Mouse (Mus musculus): Measurements from ENCODE around the gene Rasef. TPM values are rescaled to one million over a fixed set of nuclear protein-coding genes. Genes with fewer than 3 reads are reported as not detected.

Gene Rasef
- polyA plus RNA-seq, 1 experiment, result not detected

DNA sequence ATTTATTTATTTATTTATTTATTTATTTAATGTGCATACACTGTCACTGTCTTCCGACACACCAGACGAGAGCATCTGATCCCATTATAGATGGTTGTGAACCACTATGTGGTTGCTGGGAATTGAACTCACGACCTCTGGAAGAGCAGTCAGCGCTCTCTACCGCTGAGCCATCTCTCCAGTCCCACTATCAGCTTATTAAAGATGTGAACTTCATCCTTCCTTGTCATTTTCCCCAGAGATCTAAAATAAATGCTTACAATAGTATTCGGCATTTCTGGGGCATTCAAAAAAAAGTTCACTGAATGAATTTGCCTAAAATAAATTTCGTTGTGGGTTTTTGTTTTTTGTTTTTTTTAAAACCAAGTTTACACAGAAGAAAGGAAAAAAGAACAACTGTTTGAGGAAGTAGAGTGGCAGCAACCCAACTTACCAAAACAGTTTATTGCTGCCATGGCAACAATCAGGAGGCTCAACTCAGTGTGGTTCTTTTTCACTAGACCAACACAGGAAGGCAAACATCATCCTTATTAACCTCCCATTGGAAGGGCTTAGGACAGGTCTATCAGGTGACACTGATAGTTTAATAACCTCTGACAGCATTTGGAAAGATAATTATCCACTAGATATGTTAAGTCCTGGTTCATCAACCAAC is 2.6 kb downstream of the Rasef start:
- Histone ChIP-seq H3K4me2 (ENCODE audit: low read depth) (no peak overlapping the region), H3K4me3 (no peak overlapping the region), H3K27me3 (ENCODE audit: control insufficient read depth, insufficient read depth, insufficient read length) (no peaks in the 10 kb centered on the region), H3K36me3 (ENCODE audit: control insufficient read depth, insufficient read depth) (no peaks in the 10 kb centered on the region), H3K79me2 (ENCODE audit: control insufficient read depth, insufficient read depth) (no peaks in the 10 kb centered on the region), H3ac (ENCODE audit: control insufficient read depth, insufficient read length) (no peak overlapping the region)
- TF ChIP-seq MYOG (IDR thresholded peaks at IDR 0.05; ENCODE audit: control insufficient read depth in 1 of 3, insufficient read depth in 1 of 3, insufficient read length in 2 of 3, low read depth in 2 of 3) (no peak), MAX (IDR thresholded peaks at IDR 0.05; ENCODE audit: low read depth) (no peak), POLR2AphosphoS2 (IDR thresholded peaks at IDR 0.05; ENCODE audit: insufficient read length, low read depth) (no peak), TCF3 (IDR thresholded peaks at IDR 0.05; ENCODE audit: insufficient read length, low read depth) (no peak), CEBPB (IDR thresholded peaks at IDR 0.05; ENCODE audit: insufficient read depth, poor library complexity, severe bottlenecking) (no peak), SRF (IDR thresholded peaks at IDR 0.05; ENCODE audit: control insufficient read depth, insufficient read length, low read depth) (no peak), MYOD1 (IDR thresholded peaks at IDR 0.05; ENCODE audit: control insufficient read depth in 1 of 3, insufficient read length in 2 of 3, low read depth in 2 of 3) (no peak), TCF12 (IDR thresholded peaks at IDR 0.05; ENCODE audit: insufficient read depth, poor library complexity, severe bottlenecking) (no peak), POLR2A (IDR thresholded peaks at IDR 0.05; ENCODE audit: insufficient read length, low read depth) (no peak), REST (IDR thresholded peaks at IDR 0.05; ENCODE audit: insufficient read depth, insufficient read length) (no peak), USF1 (IDR thresholded peaks at IDR 0.05; ENCODE audit: low read depth) (no peak), E2F4 (IDR thresholded peaks at IDR 0.05; ENCODE audit: insufficient read depth) (no peak)

DNA sequence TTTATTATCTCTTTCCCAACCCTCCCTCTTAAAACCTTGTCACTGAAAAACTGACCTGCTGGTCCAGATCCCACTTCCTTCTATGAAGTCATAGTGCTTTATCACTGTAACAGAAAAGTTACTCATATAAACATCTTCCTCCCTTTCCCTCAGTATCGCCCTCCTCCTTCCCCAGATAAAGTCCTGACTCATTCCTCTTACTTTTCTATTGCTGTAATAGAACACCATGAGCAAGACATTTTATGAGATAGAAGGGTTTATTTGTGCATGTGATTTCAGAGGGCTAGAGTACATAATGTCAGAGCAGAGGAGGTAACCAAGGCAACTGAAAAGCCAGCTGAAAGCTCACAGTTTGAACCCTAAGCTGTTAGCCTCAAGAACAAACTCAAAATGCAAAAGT is 6.6 kb downstream of the Rasef start:
- H3ac ChIP-seq (ENCODE audit: control insufficient read depth, insufficient read length), result no peak overlapping the region
- no peaks in the 10 kb centered on the region for H3K27me3 ChIP-seq (ENCODE audit: control insufficient read depth, insufficient read depth, insufficient read length)
- no peak for TF ChIP-seq MYOD1 (IDR thresholded peaks at IDR 0.05; ENCODE audit: control insufficient read depth in 1 of 3, insufficient read length in 2 of 3, low read depth in 2 of 3)
- no peak for TF ChIP-seq MAX (IDR thresholded peaks at IDR 0.05; ENCODE audit: low read depth)
- TF ChIP-seq TCF12 (IDR thresholded peaks at IDR 0.05; ENCODE audit: insufficient read depth, poor library complexity, severe bottlenecking), result no peak
- no peak for TF ChIP-seq REST (IDR thresholded peaks at IDR 0.05; ENCODE audit: insufficient read depth, insufficient read length)
- no peak for TF ChIP-seq E2F4 (IDR thresholded peaks at IDR 0.05; ENCODE audit: insufficient read depth)
- H3K4me3 ChIP-seq, result no peak overlapping the region
- H3K4me2 ChIP-seq (ENCODE audit: low read depth), result no peak overlapping the region
- no peaks in the 10 kb centered on the region for H3K79me2 ChIP-seq (ENCODE audit: control insufficient read depth, insufficient read depth)
- no peaks in the 10 kb centered on the region for H3K36me3 ChIP-seq (ENCODE audit: control insufficient read depth, insufficient read depth)

DNA sequence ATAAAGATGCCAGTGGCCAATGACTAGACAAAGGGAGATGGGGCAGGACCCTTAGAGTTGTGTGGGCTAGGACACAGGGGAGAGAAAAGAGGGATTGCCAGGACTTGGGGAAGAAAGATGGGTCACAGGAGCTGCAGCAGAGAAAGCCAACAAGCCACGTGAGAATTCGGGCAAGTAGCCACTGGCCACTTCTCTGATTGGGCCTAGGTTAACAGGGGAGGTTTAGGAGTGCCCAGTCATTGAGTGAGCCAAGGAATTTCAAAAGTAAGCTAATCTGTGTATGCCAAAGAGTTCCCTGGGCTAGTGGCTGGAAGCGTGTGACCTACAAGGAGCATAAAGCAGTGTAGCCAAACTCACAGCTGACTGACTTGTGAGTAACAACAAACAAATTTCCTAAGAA is 9.7 kb downstream of the Rasef start:
- Histone ChIP-seq H3K4me2 (ENCODE audit: low read depth) (no peak overlapping the region), H3K36me3 (ENCODE audit: control insufficient read depth, insufficient read depth) (no peaks in the 10 kb centered on the region), H3ac (ENCODE audit: control insufficient read depth, insufficient read length) (no peak overlapping the region), H3K27me3 (ENCODE audit: control insufficient read depth, insufficient read depth, insufficient read length) (no peaks in the 10 kb centered on the region), H3K79me2 (ENCODE audit: control insufficient read depth, insufficient read depth) (no peaks in the 10 kb centered on the region), H3K4me3 (no peak overlapping the region)
- TF ChIP-seq CEBPB (IDR thresholded peaks at IDR 0.05; ENCODE audit: insufficient read depth, poor library complexity, severe bottlenecking), result no peak
- TF ChIP-seq USF1 (IDR thresholded peaks at IDR 0.05; ENCODE audit: low read depth), result no peak
- TF ChIP-seq MAX (IDR thresholded peaks at IDR 0.05; ENCODE audit: low read depth), result no peak
- TF ChIP-seq POLR2AphosphoS2 (IDR thresholded peaks at IDR 0.05; ENCODE audit: insufficient read length, low read depth), result no peak
- no peak for TF ChIP-seq E2F4 (IDR thresholded peaks at IDR 0.05; ENCODE audit: insufficient read depth)
- TF ChIP-seq POLR2A (IDR thresholded peaks at IDR 0.05; ENCODE audit: insufficient read length, low read depth), result no peak
- no peak for TF ChIP-seq REST (IDR thresholded peaks at IDR 0.05; ENCODE audit: insufficient read depth, insufficient read length)
- TF ChIP-seq TCF12 (IDR thresholded peaks at IDR 0.05; ENCODE audit: insufficient read depth, poor library complexity, severe bottlenecking), result no peak
- TF ChIP-seq MYOG (IDR thresholded peaks at IDR 0.05; ENCODE audit: control insufficient read depth in 1 of 3, insufficient read depth in 1 of 3, insufficient read length in 2 of 3, low read depth in 2 of 3), result no peak

DNA sequence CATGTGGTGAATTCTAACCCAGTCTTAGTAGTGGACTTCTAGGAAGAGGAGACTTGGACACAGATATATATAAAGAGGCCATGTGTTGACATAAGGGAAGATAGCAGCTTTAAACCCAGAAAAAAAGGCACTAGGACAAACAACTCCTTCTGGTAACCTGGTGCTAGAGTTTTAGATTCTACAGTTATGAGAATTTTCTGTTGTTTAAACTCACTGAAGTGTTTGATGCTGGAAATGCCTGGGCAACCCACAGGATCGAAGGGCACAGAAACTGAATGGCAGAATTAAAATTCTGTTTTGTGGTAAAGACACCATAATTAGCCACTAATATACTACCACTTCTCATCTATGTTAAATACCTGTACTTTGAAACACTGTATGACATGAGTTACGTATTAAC is 15.5 kb downstream of the Rasef start:
- Histone ChIP-seq H3K79me2 (ENCODE audit: control insufficient read depth, insufficient read depth) (no peaks in the 10 kb centered on the region), H3K36me3 (ENCODE audit: control insufficient read depth, insufficient read depth) (no peaks in the 10 kb centered on the region), H3K4me3 (no peak overlapping the region), H3K4me2 (ENCODE audit: low read depth) (no peak overlapping the region), H3ac (ENCODE audit: control insufficient read depth, insufficient read length) (no peak overlapping the region), H3K27me3 (ENCODE audit: control insufficient read depth, insufficient read depth, insufficient read length) (no peaks in the 10 kb centered on the region)
- TF ChIP-seq USF1 (IDR thresholded peaks at IDR 0.05; ENCODE audit: low read depth) (no peak), MAX (IDR thresholded peaks at IDR 0.05; ENCODE audit: low read depth) (no peak), E2F4 (IDR thresholded peaks at IDR 0.05; ENCODE audit: insufficient read depth) (no peak), SRF (IDR thresholded peaks at IDR 0.05; ENCODE audit: control insufficient read depth, insufficient read length, low read depth) (no peak), MYOD1 (IDR thresholded peaks at IDR 0.05; ENCODE audit: control insufficient read depth in 1 of 3, insufficient read length in 2 of 3, low read depth in 2 of 3) (no peak)

DNA sequence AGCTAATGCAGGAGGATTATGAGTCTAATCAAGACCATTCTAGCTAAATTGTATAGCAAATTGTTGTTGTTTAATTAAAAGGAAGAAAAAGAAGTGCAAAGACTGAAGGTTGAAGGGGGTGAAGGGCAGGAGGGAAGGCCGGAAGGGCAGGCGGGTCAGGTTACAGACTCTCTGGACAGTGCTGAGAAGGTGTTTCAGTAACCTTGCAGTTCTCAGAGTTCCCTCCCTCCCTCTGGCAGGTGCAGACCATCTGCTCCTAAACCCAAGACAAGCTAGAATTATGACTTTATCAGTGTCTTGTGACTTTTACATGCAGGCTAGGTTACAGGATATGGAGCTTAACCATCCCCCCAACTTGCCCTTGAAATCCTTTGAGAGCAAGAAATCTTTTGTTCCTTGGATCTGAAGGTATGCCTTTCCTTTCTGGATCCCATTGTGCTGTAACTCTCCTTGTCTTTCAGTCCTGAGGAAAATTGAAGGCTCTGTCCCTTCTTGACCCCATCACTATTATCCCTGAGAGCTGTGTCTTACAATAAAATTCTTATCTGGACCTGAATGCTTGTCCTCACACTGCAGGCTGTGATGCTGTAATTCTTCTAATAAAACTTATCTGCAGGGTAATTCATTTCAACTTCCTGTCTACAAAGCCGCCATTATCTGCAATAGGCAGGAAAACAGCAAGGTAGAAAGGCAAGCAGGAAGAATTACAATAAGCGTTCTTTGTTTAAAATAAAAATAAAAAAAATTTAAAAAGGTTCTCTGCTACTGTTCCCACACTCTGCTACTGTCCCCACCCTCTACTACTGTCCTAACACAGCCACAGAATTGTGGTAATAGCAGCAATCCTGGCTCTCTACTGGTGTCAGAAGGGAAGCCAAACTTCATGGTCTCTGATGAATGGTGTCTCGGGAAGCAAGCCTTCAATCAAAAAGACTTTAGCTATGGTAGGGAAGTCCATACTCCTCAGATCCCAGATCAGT is 16.7 kb downstream of the Rasef start:
- no peak for TF ChIP-seq POLR2A (IDR thresholded peaks at IDR 0.05; ENCODE audit: insufficient read length, low read depth)
- no peak for TF ChIP-seq MYOG (IDR thresholded peaks at IDR 0.05; ENCODE audit: control insufficient read depth in 1 of 3, insufficient read depth in 1 of 3, insufficient read length in 2 of 3, low read depth in 2 of 3)
- no peak for TF ChIP-seq CEBPB (IDR thresholded peaks at IDR 0.05; ENCODE audit: insufficient read depth, poor library complexity, severe bottlenecking)
- no peak for TF ChIP-seq MAX (IDR thresholded peaks at IDR 0.05; ENCODE audit: low read depth)
- TF ChIP-seq SRF (IDR thresholded peaks at IDR 0.05; ENCODE audit: control insufficient read depth, insufficient read length, low read depth), result no peak
- TF ChIP-seq USF1 (IDR thresholded peaks at IDR 0.05; ENCODE audit: low read depth), result no peak
- no peak for TF ChIP-seq POLR2AphosphoS2 (IDR thresholded peaks at IDR 0.05; ENCODE audit: insufficient read length, low read depth)
- no peak for TF ChIP-seq REST (IDR thresholded peaks at IDR 0.05; ENCODE audit: insufficient read depth, insufficient read length)
- no peak for TF ChIP-seq TCF3 (IDR thresholded peaks at IDR 0.05; ENCODE audit: insufficient read length, low read depth)
- TF ChIP-seq MYOD1 (IDR thresholded peaks at IDR 0.05; ENCODE audit: control insufficient read depth in 1 of 3, insufficient read length in 2 of 3, low read depth in 2 of 3), result no peak
- no peak for TF ChIP-seq TCF12 (IDR thresholded peaks at IDR 0.05; ENCODE audit: insufficient read depth, poor library complexity, severe bottlenecking)
- no peak for TF ChIP-seq E2F4 (IDR thresholded peaks at IDR 0.05; ENCODE audit: insufficient read depth)
- no peaks in the 10 kb centered on the region for H3K36me3 ChIP-seq (ENCODE audit: control insufficient read depth, insufficient read depth)

More for the DNA sequence above, 16.7 kb downstream of the Rasef start:
- Histone ChIP-seq H3K27me3 (ENCODE audit: control insufficient read depth, insufficient read depth, insufficient read length) (no peaks in the 10 kb centered on the region), H3K4me2 (ENCODE audit: low read depth) (no peak overlapping the region), H3K79me2 (ENCODE audit: control insufficient read depth, insufficient read depth) (no peaks in the 10 kb centered on the region), H3K4me3 (no peak overlapping the region), H3ac (ENCODE audit: control insufficient read depth, insufficient read length) (no peak overlapping the region)
